Mouse (Mus musculus) heart, postnatal 36 days (tissue): ENCODE measurements around the gene Ftcd. TPM values are rescaled to one million over a fixed set of nuclear protein-coding genes. Genes with fewer than 3 reads are reported as not detected.

Experiments
- DNase-seq, 2 experiments: peaks; one replicate each; pipeline ENCODE4 v3.0.0; 2021 to 2022
- intact Hi-C: fragments of 180-260 bp; cut with DNase I; formaldehyde crosslinking; loops from one replicate; pipeline ENCODE4 v1.15.1; 2025
- total RNA-seq, 2 experiments: library from RNA; stranded (reverse); gene quantifications; 2 replicates each; pipeline ENCODE4 v1.2.3; 2021

Ftcd gene
- not detected for total RNA-seq

- intact Hi-C loops = no loop called here
- DNase-seq = no peak
Measured at GRCm38 (mm10) chr10:76575374-76575773, at the start of gene Ftcd. TSS of gene Ftcd (plus strand) at chr10:76575648.

- no peak for DNase-seq
- intact Hi-C loops = loop anchor here (5.0 kb wide), 1 partner anchor 206 kb away; no protein-coding TSS in a partner anchor
Measured at GRCm38 (mm10) chr10:76530922-76531321, 44.5 kb upstream of the Ftcd start.

- intact Hi-C loops = loop anchor here (5.0 kb wide), 1 partner anchor 206 kb away; no protein-coding TSS in a partner anchor
- peak; percentile 88 to 92 for DNase-seq
Measured at GRCm38 (mm10) chr10:76531375-76531774, 44.1 kb upstream of the Ftcd start, which contains the start of gene Lss. TSS of gene Lss (plus strand) at chr10:76531588.

GRCm38 (mm10) chr10:76531828-76532227, 43.6 kb upstream of the Ftcd start:
- no peak for DNase-seq
- intact Hi-C loops = loop anchor here (5.0 kb wide), 1 partner anchor 205 kb away; no protein-coding TSS in a partner anchor

GRCm38 (mm10) chr10:76535526-76535925, 39.9 kb upstream of the Ftcd start:
- intact Hi-C loops = no loop called here
- no peak for DNase-seq

GRCm38 (mm10) chr10:76537619-76538018, 37.8 kb upstream of the Ftcd start:
- no peak for DNase-seq
- intact Hi-C loops = no loop called here

- intact Hi-C loops = no loop called here
- no peak for DNase-seq
Measured at GRCm38 (mm10) chr10:76541336-76542085, 33.9 kb upstream of the Ftcd start.

GRCm38 (mm10) chr10:76542636-76543375, 32.6 kb upstream of the Ftcd start:
- no peak for DNase-seq
- intact Hi-C loops = no loop called here

GRCm38 (mm10) chr10:76546566-76546965, 28.9 kb upstream of the Ftcd start:
- DNase-seq = no peak
- intact Hi-C loops = no loop called here

GRCm38 (mm10) chr10:76548218-76548617, 27.2 kb upstream of the Ftcd start:
- no peak for DNase-seq
- intact Hi-C loops = no loop called here

- DNase-seq = peak in 1 of 2 experiments; percentile 5
- intact Hi-C loops = loop anchor here (2.0 kb wide), 1 partner anchor 184 kb away; no protein-coding TSS in a partner anchor
Measured at GRCm38 (mm10) chr10:76550458-76550857, 25.0 kb upstream of the Ftcd start.

GRCm38 (mm10) chr10:76551556-76551955, 23.9 kb upstream of the Ftcd start:
- intact Hi-C loops = loop anchor here (2.0 kb wide), 1 partner anchor 183 kb away; no protein-coding TSS in a partner anchor
- no peak for DNase-seq

GRCm38 (mm10) chr10:76554061-76554460, 21.4 kb upstream of the Ftcd start:
- intact Hi-C loops = no loop called here
- DNase-seq = no peak

GRCm38 (mm10) chr10:76561972-76562371, 13.5 kb upstream of the Ftcd start, which contains the start of gene Spatc1l:
TSS of gene Spatc1l (plus strand) at chr10:76562272.
- no peak for DNase-seq
- intact Hi-C loops = no loop called here

GRCm38 (mm10) chr10:76569996-76570685, 5.3 kb upstream of the Ftcd start:
- intact Hi-C loops = no loop called here
- no peak for DNase-seq

GRCm38 (mm10) chr10:76571070-76571469, 4.4 kb upstream of the Ftcd start:
- intact Hi-C loops = no loop called here
- no peak for DNase-seq

GRCm38 (mm10) chr10:76572151-76572550, 3.3 kb upstream of the Ftcd start:
- intact Hi-C loops = loop anchor here (1.0 kb wide), 1 partner anchor 49 kb away; no protein-coding TSS in a partner anchor
- DNase-seq = no peak

GRCm38 (mm10) chr10:76576920-76577319, 1.5 kb downstream of the Ftcd start:
- DNase-seq = no peak
- intact Hi-C loops = no loop called here

- DNase-seq = no peak
- intact Hi-C loops = no loop called here
Measured at GRCm38 (mm10) chr10:76584138-76584537, 8.7 kb downstream of the Ftcd start.

- intact Hi-C loops = no loop called here
- DNase-seq = no peak
Measured at GRCm38 (mm10) chr10:76586190-76586589, 10.7 kb downstream of the Ftcd start.

GRCm38 (mm10) chr10:76590197-76590596, 14.7 kb downstream of the Ftcd start:
- no peak for DNase-seq
- intact Hi-C loops = no loop called here
